Mouse (Mus musculus): ENCODE data around the gene Ppp2ca. TPM values are rescaled to one million over a fixed set of nuclear protein-coding genes. Genes with fewer than 3 reads are reported as not detected.
"Not testable (repeated sequence)": the region's sequence is repeated elsewhere in the genome, so short reads cannot be mapped to it uniquely, and the experiment has no call there.

The Ppp2ca gene
- total and polyA plus RNA-seq, 3 experiments: 17.5 to 90.8 (median 69.0) TPM

DNA sequence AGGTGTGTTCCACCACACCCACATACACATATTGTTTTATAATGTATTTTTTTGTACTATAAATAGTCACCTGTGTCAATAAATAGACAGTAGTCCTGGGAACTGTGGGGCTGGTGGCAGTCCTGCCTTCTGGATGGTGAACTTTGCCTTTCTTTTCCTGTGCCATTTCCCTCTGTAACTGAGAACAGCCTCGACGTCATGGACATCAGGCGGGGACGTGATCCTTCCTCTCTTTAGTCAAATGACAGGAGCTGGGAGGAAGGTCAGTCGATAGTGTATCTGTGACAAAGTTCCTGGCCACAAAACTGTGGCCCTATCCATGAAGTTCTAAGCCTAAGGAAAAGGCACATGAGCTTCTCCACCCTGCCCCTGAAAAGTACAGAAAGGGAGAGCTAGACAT lies 3.9 kb upstream of the Ppp2ca start:
- peak; percentile 35 for DNase-seq

DNA sequence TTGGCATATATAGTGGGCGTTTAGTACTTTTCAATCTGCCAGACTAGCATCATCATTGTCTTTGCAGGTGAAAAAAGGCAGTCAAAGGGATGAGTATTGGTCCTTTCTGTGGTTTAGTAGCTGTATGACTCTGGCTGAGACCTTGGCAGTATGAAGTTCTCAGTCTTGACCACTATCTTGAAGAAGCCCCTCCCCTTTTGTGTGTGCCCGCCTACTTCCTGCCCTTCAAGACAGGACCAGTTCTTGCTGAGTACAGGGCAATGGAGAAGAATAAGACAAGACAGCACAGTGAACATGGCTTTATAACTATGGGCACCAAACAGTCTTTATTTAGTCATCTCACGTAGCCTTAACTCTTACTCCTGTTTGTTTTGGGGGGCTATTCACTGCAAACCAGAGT lies 1.5 kb upstream of the Ppp2ca start:
- no peak for DNase-seq

DNA sequence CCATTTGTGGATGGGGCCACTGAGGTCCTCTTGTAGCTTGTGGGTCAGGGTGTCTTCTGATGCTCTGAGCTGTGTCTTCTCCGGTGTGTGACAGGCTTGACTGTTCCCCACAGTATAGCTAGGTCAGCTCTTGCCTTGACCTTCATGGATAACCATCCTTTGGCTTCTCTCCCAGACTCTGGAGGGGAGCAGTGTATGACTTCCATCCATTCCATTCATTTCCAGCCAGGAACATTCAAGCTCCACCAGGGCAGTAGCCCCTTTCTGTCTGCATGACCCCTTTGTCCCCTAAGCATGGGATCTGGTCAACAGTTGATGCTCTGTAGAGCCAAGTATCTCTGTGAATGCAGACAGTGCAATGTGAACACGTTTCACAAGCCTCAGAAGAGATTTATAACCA lies 885 bp upstream of the Ppp2ca start:
- DNase-seq: peak; percentile 63

DNA sequence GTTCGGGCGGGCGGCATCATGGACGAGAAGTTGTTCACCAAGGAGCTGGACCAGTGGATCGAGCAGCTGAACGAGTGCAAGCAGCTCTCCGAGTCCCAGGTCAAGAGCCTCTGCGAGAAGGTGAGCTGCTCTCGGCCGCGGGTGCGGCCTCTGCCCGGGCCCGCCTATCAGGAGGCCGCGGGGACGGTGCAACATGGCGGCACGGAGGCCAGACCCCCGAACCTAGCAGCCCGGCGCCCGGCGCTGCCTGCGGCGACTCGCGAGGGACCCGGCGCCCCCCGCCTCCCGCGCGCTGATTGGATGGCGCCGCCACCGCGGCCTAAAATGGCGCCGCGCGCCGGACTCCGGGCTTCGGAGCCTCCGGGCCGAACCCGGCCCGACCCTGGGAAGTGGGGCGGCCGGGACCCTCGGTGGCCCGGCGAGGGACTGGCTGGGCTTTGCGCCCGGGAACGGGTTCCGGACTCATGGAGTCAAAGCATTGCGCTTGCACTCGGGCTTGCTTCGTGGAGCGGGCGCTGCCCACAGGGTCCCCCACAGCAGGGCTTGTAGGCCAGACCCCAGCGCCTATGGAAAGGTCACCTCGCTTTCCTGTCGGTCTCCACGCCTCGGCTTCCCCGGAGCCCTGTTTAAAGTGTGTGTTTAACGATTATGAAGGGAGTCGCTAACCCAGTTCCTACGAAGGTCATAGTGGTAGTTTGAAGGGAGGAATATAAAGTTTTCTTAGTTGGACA lies 715 bp downstream of the Ppp2ca start:
- peak; percentile 83 for DNase-seq

DNA sequence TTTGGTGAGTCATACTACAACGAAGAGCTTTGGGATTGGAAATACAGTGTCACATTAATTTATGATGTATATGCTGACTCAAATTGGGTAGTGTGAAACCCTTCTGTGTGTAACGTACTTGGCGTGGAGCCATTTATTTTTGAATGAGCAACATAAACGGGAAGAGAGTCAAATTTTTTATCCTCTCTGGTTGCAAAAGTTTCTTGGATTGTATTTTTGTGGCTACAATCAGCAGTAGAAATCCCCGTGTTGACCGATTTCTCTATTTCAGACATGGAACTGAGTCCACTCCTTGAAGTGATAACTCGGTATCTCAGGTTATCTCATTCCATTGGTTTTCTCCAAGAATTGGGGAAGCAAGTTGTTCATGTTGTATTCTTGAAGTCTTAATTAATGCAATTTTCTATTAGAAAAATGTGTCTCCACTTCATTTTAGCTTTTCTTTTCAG lies 1.3 kb downstream of the Ppp2ca start:
- no peak for DNase-seq

DNA sequence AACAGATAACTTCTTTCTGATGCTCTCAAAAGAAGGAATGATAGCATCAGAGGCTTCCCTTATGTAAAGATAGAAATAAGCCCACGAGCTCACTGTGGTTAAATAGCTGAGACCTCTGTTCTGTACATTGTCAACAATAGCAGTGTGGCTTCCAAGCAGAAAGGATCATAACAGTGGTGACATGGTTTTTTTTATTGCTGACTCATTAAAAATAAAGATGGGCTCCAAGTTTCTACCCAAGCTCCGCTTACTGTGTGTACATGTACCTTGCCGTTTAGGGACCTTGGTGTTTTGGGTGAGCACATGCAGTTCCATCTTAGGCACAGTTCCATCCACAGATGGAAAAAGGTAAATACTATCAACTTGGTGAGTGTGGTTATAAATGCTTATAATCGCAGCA lies 4.5 kb downstream of the Ppp2ca start:
- no peak for DNase-seq

DNA sequence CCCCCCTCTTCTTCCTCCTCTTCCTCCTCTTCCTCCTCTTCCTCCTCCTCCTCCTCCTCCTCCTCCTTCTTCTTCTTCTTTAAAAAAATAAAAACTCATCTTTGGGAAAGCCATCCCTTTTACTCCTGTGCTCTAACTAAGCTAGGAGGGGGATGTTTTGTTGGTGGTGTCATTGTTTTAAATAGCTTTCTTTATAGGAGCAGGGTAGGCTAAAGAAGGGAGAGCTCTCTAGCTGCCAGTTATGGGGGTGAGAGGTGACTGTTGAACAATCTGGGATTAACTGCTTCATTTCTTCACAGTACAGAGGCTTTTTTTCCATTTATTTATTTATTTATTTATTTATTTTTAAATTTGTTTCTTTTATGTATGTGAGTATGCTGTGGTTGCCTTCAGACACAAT lies 7.0 kb downstream of the Ppp2ca start:
- no peak for DNase-seq

DNA sequence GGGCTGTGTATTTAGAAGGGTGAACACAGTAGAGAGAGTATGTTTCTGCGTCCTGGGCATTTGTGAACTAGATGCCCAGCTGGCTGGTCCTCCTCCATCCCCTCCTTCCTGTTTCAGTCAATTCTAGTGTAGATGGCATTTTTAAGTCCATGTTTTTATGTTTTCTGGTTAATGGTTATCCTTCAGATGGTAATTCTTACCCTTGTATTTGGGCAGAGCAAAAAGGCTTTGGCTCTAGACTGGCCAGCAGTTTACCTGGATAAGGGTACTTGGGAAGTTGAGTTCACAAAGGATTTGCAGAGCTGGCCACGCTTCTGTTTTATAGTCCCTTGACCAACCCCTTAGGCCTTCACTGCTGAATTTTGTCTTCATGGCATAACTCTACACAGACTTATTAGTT lies 7.6 kb downstream of the Ppp2ca start:
- DNase-seq: no peak

DNA sequence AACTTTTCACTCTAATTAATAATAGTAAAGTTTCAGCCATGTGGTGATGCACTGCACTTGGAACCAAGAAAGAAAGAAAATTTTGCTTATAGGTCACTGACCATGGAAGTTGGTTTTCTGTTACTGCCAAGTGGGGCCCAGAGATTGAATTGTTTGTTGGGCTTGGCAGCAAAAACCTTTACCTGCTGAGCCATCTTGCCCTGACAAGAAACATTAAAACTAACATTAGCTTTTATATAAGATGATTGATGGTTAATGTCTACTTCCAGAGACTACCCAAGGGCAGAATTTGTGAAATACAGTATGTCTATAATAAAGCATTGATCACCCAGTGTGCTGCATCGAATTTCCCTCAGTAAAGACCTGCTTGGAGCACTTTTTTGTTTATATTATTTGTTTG lies 8.0 kb downstream of the Ppp2ca start:
- no peak for DNase-seq

DNA sequence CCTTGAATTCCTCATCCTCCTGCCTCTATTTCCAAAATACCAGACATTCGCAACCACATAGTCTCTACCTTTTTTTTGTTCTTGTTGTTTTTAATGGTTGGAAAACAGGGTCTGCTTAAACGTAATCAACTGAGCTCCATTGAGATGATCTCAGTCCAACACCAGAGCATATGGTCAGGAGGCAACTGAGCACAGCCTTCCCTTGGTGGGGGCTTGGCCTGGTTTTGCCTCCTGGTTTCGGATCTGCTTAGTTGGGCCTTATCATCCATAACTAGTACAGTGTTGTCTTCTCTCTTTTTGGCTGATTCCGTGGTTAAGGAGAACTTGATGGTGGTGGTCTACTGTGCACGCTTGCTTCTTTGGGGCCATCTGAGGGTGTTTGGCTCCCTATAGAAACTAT lies 10.3 kb downstream of the Ppp2ca start:
- no peak for DNase-seq

DNA sequence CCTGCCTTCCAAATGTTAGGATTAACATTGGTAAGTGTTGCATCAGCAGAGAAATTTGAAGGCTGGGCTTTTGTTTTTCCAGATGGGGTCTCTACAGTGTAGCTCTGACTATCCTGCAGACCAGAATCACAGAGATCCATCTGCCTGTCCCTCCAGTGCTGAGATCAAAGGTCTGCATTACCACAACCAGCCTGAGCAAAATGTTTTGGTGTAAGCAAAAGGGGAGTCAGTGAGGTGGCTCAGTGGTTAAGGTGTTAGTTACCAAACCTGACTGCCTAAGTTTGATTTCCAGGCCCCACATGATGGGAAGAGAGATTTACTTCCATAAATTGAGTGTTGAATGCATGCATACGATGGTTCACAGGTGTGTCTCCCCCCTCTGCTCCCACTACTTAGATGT lies 10.9 kb downstream of the Ppp2ca start:
- no peak for DNase-seq

DNA sequence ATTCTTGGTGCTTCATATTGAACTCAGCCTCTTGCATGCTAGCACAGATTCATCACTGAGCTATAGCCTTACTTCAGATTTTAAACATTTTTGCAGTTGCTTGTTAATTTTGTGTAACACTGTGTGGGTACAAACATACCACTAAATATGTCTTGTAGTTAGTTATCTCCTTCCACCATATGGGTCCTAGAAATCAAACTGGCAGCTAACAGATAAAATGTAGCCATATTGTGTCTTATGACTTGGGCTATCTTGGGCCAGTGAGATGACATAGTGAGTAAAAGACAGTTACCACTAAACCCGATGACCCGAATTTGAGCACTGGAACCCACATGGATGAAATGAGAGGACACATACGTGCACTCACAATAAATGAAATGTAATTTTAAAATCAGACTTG lies 17.0 kb downstream of the Ppp2ca start:
- DNase-seq: no peak

DNA sequence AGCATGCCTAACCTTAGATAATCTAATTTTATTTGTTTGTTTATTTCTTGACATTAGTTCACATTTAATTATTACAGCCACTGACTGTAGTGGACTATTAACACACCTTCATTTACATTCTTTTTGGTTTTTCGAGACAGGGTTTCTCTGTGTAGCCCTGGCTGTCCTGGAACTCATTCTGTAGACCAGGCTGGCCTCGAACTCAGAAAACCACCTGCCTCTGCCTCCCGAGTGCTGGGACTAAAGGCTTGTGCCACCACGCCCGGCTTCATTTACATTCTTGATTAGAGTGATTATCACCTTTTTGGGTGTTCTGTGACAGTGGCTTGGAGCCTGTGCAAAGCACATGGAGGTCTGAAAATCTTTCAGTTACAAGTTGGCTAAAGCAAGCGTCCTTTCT lies 17.6 kb downstream of the Ppp2ca start:
- not testable (repeated sequence) for DNase-seq

DNA sequence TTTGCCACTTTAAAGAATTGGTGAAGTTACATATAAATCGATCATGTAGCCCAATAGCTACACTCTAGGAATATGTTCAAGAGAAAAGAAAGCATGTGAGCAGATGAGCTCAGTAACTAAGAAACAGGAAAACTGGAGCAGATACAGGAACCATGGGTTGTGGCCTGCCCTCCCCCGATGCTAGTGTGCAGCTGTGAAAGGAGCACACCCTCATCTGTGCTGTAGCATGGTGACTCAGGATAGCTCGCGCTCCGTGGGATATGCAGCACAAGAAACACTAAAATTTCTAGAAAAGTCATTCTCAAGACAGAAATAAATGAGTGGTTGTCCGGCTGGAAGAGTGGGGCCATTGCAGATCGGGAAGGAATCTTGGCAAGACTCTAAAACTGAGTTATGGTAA lies 18.7 kb downstream of the Ppp2ca start:
- DNase-seq: no peak

DNA sequence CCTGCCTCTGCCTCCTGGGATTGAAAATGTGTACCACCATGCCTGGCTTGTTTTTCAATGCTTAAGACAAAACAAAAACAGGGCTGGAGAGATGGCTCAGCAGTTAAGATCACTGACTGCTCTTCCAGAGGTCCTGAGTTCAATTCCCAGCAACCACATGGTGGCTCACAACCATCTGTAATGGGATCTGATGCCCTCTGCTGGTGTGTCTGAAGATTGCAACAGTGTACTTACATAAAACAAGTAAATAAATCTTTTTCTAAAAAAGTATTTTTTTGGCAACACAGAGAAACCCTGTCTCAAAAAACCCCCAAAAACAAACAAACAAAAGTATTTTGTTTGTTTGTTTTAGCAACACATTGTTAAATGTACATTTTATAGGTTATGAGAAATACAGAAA lies 21.9 kb downstream of the Ppp2ca start:
- DNase-seq: not testable (repeated sequence)

DNA sequence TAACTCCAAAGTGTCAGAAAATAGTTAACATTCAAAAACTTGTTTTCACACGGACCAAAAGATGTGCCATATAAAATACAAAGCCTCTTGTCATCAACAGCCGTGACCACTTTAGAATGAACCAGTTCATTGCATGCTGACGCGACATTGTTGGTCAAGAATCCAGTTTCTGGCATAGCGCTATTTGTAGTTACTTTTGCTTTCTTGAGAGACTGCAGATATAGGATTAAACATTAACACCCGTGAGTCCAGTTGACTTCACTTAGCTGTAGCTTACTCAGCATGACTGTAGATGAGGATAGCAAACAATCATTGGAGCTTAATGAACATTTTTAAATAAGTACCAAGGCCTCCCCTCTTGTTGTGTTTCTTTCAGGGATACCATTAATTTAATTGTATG lies 23.6 kb downstream of the Ppp2ca start:
- DNase-seq: no peak

DNA sequence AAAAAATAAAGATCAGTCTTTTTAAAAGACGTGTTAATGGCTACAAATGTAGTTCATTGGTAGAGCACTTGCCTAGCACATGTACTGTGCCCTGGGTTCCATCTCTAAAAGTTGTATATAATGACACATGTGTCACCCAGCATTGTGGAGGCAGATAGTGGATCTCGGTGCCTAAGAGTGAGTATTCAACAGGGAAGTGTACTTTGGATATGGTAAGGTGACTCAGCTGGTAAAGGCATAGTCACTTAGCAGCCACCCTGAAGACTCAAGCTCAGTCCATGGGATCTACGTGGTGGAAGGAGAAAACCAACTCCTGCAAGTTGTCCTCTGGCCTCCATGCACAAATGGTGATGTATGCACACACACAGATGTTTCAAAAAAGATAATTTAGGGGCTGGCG lies 26.0 kb downstream of the Ppp2ca start:
- DNase-seq: no peak

DNA sequence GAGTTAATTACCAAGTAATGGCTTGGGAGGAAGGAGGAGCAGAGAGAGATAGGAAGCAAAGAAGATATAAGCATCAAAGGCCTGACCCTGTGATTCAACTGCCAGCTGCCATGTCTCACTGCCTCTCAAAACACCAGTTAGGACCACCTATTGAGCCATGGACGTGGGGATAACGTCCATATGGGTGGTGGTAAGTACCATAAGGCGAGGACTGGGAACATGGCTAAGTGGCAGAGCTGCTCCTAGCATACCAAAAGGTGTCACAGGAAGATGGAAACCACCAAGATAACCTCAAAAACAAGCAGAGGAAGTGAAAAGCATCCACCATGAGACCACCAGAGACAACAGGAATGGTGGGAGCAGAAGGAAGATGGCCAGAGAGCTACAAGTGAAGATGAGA lies 28.7 kb downstream of the Ppp2ca start:
- no peak for DNase-seq

DNA sequence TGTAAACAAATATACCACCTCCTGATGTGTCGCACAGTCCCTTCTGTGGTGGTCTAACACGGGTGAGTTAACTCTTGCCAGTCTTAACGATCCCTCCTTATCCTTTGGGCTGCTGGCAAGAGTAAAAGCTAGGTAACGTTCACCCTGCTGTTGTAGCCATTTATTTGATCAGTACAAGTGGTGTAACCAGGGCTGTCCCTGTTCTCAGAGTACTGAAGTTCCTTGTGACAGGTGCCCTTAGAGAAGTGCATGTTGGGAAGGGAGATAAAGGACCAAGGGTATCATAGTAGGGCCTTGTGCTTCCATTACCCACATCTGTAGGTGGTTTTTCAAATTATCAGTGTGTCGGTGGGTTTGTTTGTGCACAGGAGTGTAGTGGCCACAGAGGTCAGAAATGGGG lies 29.3 kb downstream of the Ppp2ca start:
- no peak for DNase-seq

DNA sequence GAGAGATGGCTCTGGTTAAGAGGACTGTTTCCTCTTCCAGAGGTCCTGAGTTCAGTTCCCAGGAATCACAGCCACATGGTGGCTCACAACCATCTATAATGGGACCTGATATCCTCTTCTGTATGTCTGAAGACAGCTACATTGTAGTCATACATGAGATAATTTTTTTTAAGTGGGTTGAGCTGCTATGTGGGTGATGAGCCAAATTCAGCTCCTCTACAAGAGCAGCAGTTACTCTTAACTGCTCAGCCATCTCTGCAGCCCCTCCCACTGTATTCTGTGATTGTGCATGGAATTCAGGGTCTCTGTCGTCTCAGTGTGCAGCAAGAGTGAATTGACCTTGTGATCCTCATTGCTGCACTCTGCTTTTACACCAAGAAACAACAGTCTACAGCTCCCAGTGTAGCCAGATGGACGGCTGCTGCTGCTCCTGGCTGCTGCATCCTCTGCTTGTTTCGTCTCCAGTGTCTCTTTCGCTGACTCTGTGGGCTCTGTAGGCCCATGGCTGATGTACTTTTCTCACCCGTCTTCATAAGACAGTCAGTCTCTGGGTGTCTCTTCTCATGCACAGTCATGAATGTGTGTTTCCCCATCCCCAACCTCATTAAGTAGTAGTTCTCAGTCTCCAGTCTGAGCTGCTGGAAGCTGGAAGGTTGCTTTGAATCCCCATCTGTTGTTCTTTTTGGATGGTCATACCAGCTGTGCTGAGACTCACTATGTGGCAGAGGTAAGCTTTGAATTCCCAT lies 30.0 kb downstream of the Ppp2ca start:
- DNase-seq: no peak

DNA sequence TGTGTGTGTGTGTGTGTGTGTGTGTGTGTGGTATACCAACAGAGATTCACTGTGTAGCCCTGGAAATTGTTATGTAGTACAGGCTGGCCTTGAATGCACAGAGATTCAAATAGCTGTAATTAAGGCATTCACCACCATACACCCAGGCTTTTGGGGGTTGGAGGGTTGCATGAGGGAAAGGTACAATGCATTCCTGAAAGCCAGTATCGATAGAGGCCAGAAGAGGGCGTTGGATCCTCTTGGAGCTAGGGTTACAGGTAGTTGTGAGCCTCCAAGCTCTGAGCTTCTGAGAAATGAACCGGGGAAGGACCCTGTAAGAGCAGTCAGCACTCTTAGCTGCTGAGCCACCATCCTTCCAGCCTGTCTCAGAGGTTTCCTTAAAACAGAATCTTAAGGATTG lies 30.7 kb downstream of the Ppp2ca start:
- no peak for DNase-seq

DNA sequence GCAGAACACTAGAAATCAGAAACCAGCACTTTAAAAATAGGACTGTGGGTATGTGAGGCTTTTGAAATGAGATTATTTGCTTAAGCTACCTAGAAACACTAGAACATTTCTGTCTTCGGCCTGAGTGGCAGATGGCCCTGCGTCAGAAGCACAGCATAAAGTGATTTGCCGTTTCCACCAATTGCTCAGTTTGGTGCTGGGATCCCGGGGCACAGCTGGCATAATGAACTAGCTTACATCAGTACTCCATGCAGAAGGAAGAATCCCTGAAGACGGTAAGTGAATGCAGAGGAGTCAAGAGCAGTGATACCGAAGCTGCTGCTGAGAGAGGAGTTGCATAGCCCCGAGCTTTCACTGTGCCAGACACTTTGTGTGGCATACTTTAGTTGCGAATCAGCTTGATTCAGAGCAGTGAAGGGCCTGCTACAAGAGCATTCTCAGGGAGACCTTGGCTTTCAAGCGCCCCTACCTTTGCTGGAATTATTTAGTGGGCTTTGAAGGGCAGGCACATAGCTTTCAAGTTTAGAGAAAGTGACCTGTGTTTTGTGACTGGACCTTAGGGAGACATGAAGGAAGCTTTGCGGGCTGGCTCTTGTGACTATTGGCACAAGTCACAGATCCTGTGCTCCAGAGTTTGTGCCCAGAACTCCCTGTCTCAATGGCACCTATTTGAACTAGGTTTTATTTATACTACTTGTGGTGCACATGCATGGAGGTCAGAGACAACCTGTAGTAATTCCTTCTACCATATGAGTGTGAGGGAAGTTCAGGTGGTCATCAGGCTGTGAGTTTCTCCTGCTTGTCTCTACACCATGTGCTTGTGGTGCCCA lies 31.4 kb downstream of the Ppp2ca start:
- DNase-seq: peak; percentile 28
